Mouse (Mus musculus): ENCODE measurements at regions not wholly inside any gene's neighbourhood (a gene's known extent, or its start where the extent isn't known, plus 50 kb on each side); places are given as distances from the start of the nearest gene placed in this dataset.

DNA sequence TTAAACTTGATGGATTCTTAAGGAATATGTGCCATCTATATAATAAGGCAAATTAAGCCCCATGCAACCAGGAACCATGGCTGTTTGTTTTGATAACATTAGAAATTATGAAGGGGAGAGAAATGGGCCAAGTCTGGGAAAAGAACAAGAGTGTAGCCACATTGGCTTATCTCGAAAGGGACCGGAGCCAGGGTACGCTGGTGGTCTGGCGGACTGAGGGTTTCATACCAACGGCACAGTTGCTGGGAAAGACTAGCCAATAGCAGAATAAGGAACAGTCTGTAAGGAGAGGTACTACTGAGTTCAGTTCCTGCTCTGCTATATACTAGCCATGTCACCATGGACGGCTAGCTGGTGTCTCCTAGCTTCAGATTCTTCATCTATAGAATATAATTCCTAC, 105.9 kb upstream of the 1700016C15Rik start:
- Histone ChIP-seq H3K4me3 (ENCODE audit: insufficient read depth, low read length) (no peak overlapping the region), H3K4me1 (ENCODE audit: control insufficient read depth, insufficient read depth, low read length) (no peaks in the 10 kb centered on the region), H3K27ac (ENCODE audit: insufficient read depth, low read length) (no peak overlapping the region)
- TF ChIP-seq POLR2A (IDR thresholded peaks at IDR 0.05; ENCODE audit: extremely low read depth, insufficient read depth, low read length) = no peak
- no peak for TF ChIP-seq CTCF (IDR thresholded peaks at IDR 0.05; ENCODE audit: extremely low read depth, insufficient read depth, low read length)

- Histone ChIP-seq H3K4me1 (ENCODE audit: control insufficient read depth, insufficient read depth, low read length) (no peaks in the 10 kb centered on the region), H3K4me3 (ENCODE audit: insufficient read depth, low read length) (no peak overlapping the region), H3K27ac (ENCODE audit: insufficient read depth, low read length) (no peak overlapping the region)
- TF ChIP-seq POLR2A (IDR thresholded peaks at IDR 0.05; ENCODE audit: extremely low read depth, insufficient read depth, low read length) = no peak
- no peak for TF ChIP-seq CTCF (IDR thresholded peaks at IDR 0.05; ENCODE audit: extremely low read depth, insufficient read depth, low read length)
Measured at GRCm38 (mm10) chr1:177627814-177628213, 101.8 kb upstream of the 1700016C15Rik start.

- Histone ChIP-seq H3K27ac (ENCODE audit: insufficient read depth, low read length) (no peak overlapping the region), H3K4me3 (ENCODE audit: insufficient read depth, low read length) (no peak overlapping the region), H3K4me1 (ENCODE audit: control insufficient read depth, insufficient read depth, low read length) (no peaks in the 10 kb centered on the region)
- no peak for TF ChIP-seq CTCF (IDR thresholded peaks at IDR 0.05; ENCODE audit: extremely low read depth, insufficient read depth, low read length)
- TF ChIP-seq POLR2A (IDR thresholded peaks at IDR 0.05; ENCODE audit: extremely low read depth, insufficient read depth, low read length) = no peak
Measured at GRCm38 (mm10) chr1:177633966-177634602, 95.5 kb upstream of the 1700016C15Rik start.

DNA sequence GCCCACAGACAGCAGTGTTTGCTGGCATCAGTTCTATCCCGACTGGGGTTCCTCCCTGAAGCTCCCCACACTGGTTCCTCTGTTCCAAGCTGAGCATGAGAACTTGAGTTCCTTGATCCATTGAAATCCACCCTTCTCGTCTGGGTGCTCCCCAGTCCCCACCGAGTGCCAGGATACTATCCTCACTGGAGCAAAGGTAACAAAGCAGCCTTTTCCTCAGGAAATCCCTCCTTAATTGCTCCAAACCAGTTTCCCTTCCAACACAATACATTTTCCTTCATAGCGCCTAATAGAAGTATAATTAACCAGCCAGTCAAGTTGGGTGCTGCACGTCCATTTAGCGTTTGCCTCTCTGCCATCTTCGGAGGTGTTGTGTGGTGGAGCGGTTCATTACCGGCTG, 92.6 kb upstream of the 1700016C15Rik start:
- TF ChIP-seq CTCF (IDR thresholded peaks at IDR 0.05; ENCODE audit: extremely low read depth, insufficient read depth, low read length) (no peak), POLR2A (IDR thresholded peaks at IDR 0.05; ENCODE audit: extremely low read depth, insufficient read depth, low read length) (no peak)
- Histone ChIP-seq H3K27ac (ENCODE audit: insufficient read depth, low read length) (no peak overlapping the region), H3K4me1 (ENCODE audit: control insufficient read depth, insufficient read depth, low read length) (no peaks in the 10 kb centered on the region), H3K4me3 (ENCODE audit: insufficient read depth, low read length) (no peak overlapping the region)

DNA sequence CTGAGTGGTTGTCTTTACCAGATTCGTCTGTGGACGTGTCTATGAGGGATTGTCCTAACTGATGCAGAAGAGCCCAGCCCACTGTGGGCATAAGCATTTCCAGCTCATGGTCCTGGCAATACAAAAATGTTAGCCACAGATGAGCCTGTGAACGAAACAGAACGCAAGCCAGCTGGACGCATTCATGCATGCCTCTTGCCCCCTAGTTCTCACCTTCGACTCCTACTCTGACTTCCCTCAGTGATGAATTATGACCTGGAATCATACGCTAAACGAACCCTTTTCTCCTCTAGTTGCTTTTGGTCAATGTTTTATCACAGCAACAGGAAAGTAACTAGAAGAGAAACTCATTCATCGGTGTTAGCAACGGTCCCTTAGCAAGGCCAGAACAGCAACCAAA, 91.2 kb upstream of the 1700016C15Rik start:
- Histone ChIP-seq H3K4me3 (ENCODE audit: insufficient read depth, low read length) (no peak overlapping the region), H3K27ac (ENCODE audit: insufficient read depth, low read length) (no peak overlapping the region), H3K4me1 (ENCODE audit: control insufficient read depth, insufficient read depth, low read length) (no peaks in the 10 kb centered on the region)
- TF ChIP-seq CTCF (IDR thresholded peaks at IDR 0.05; ENCODE audit: extremely low read depth, insufficient read depth, low read length) (no peak), POLR2A (IDR thresholded peaks at IDR 0.05; ENCODE audit: extremely low read depth, insufficient read depth, low read length) (no peak)

- peak overlapping the region; percentile 1; the same call in 1 of the 2 replicates for H3K4me3 ChIP-seq (ENCODE audit: insufficient read depth, low read length)
- H3K27ac ChIP-seq (ENCODE audit: insufficient read depth, low read length) = no peak overlapping the region
- H3K4me1 ChIP-seq (ENCODE audit: control insufficient read depth, insufficient read depth, low read length) = no peaks in the 10 kb centered on the region
- no peak for TF ChIP-seq CTCF (IDR thresholded peaks at IDR 0.05; ENCODE audit: extremely low read depth, insufficient read depth, low read length)
- TF ChIP-seq POLR2A (IDR thresholded peaks at IDR 0.05; ENCODE audit: extremely low read depth, insufficient read depth, low read length) = no peak
Measured at GRCm38 (mm10) chr1:177639931-177640846, 89.4 kb upstream of the 1700016C15Rik start.

DNA sequence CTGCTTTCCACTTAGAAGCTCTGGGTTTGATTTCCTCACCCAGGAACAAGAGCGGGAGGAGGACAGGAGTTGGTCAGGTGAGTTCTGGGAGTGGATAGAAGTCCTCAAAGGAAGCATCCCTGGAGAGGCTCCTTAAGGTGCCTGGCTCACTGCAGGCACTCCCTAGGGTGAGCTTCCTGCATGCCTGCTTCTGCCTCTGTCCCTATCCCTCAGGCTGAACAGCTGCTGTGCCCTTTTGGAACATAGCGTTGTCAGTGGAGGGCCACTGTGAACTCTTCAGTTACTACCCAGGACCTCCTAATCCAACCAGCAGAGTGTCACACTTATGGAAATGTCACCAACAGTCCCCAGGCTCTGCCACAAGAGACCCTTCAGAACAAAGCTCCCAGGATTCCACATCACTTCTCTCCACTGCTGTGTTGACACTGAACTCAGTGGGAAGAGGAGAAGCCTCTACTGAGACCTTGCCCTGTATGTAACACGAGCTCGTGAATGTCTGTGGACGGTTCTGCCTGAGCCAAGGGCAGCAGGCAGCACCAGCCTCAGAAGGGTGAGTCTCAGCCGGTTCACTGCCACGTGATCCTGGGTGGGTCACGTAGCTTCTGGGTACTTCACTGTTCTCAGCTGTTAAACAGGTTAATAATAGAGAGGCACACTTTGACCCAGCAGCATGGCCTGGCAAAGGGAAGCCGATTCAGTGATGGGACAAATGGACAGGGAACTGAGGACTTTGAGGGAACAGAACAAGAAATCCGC, 86.7 kb upstream of the 1700016C15Rik start:
- TF ChIP-seq CTCF (IDR thresholded peaks at IDR 0.05; ENCODE audit: extremely low read depth, insufficient read depth, low read length) = no peak
- TF ChIP-seq POLR2A (IDR thresholded peaks at IDR 0.05; ENCODE audit: extremely low read depth, insufficient read depth, low read length) = no peak
- no peak overlapping the region for H3K27ac ChIP-seq (ENCODE audit: insufficient read depth, low read length)
- H3K4me3 ChIP-seq (ENCODE audit: insufficient read depth, low read length) = no peak overlapping the region
- no peaks in the 10 kb centered on the region; the same call in 1 of the 2 replicates for H3K4me1 ChIP-seq (ENCODE audit: control insufficient read depth, insufficient read depth, low read length)

DNA sequence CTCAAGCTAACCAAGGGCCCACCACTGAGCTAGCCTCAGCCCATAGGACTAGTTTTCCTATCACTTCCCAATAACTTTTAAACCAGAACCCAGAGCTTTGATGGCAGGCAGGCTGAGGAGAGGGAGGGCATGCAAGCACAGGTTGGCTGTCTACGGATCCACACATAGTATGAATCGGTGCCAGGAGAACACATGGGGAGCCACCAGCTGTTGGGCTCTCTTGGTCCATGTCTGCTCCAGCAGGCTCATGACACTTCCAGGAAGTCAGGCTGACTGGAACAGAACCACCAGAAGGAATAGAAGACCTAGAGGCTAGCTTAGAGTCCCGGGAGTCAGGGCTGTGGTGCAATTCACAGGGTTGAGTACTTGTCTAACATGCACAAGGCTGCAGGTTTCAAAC, 86.0 kb upstream of the 1700016C15Rik start:
- TF ChIP-seq CTCF (IDR thresholded peaks at IDR 0.05; ENCODE audit: extremely low read depth, insufficient read depth, low read length) (no peak), POLR2A (IDR thresholded peaks at IDR 0.05; ENCODE audit: extremely low read depth, insufficient read depth, low read length) (no peak)
- Histone ChIP-seq H3K27ac (ENCODE audit: insufficient read depth, low read length) (no peak overlapping the region), H3K4me3 (ENCODE audit: insufficient read depth, low read length) (no peak overlapping the region), H3K4me1 (ENCODE audit: control insufficient read depth, insufficient read depth, low read length) (no peaks in the 10 kb centered on the region; the same call in 1 of the 2 replicates)

GRCm38 (mm10) chr1:177644214-177644613, 85.4 kb upstream of the 1700016C15Rik start:
- H3K27ac ChIP-seq (ENCODE audit: insufficient read depth, low read length) = no peak overlapping the region

More at GRCm38 (mm10) chr1:177644214-177644613, 85.4 kb upstream of the 1700016C15Rik start:
- Histone ChIP-seq H3K4me1 (ENCODE audit: control insufficient read depth, insufficient read depth, low read length) (no peaks in the 10 kb centered on the region; the same call in 1 of the 2 replicates), H3K4me3 (ENCODE audit: insufficient read depth, low read length) (no peak overlapping the region)
- TF ChIP-seq POLR2A (IDR thresholded peaks at IDR 0.05; ENCODE audit: extremely low read depth, insufficient read depth, low read length) = no peak
- no peak for TF ChIP-seq CTCF (IDR thresholded peaks at IDR 0.05; ENCODE audit: extremely low read depth, insufficient read depth, low read length)

Data from cortical plate, adult 2 months (tissue).